Mouse (Mus musculus): Measurements from ENCODE around the gene Megf6.

Megf6 gene

DNA sequence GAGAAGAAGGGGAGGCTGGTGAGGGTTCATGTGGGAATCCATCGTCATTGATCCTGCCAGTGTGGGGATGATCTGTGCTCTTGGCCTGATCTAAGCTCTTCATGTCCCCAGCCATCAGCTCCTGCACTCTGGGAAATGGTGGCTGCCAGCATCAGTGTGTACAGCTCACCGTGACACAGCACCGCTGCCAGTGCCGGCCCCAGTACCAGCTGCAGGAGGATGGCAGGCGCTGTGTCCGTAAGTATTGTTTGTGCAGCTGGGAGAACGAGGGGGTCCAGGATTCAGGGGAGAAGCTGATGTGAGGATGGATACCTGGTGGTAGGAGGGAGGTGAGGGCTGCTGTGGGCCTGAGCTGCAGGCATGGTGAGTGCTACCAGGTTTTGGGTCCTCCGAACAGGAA, 78.8 kb downstream of the Megf6 start:
- DNase-seq (ENCODE audit: low spot score) = no peak

GRCm38 (mm10) chr4:154252537-154253255, 82.2 kb downstream of the Megf6 start:
- no peak for DNase-seq (ENCODE audit: low spot score)

- DNase-seq (ENCODE audit: low spot score) = no peak
These were observed 90.2 kb downstream of the Megf6 start for GRCm38 (mm10) chr4:154260755-154261154.

DNA sequence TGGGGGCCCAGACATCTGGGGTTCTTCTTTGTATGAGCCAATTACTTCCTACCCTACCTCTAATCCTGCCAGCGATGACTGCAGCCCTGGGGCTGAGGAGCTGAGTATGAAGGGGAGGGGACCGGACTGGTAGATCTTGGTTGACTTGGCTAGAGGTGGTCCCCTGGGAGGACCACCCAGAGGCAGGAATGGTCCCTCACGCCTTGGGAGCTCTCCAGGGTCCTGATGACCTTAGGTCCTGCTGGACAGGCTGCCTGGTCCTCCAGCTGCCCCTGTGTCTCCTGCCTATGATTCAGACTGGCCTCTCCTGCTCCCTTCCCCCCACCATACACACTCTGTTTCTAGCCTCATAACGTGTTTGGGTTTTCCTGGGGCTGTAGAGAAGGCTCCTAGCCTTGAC, 91.5 kb downstream of the Megf6 start:
- DNase-seq (ENCODE audit: low spot score) = no peak

DNA sequence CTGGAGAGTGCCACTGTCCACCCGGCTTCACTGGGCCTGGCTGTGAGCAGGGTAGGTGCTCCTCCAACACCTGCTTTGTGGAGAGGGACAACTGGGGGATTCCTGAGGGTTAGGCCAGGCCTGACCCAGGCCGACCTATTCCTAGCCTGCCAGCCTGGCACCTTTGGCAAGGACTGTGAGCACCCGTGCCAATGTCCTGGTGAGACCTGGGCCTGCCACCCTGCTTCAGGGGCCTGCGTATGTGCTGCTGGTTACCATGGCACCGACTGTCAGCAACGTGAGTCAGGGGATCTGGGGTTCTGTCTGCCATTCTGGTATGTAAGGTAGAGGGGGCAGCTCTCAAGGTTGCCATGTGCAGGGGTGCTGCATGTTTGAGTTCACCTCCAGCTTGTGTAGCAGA, 97.0 kb downstream of the Megf6 start:
- DNase-seq (ENCODE audit: low spot score) = no peak

DNA sequence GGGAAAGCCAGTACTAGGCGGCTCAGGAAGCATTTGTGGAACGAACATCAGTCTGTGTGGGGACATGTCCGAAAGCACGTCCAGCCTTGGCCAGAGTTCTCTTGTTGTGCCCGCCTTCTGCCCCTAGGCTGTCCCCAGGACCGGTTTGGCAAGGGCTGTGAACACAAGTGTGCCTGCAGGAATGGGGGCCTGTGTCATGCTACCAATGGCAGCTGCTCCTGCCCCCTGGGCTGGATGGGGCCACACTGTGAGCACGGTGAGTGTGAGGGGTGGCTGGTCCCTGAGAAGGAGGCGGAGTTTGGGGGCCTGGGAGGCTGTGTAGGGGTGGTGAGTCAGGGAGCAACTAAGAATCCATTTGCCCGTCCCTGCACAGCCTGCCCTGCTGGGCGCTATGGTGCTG, 99.0 kb downstream of the Megf6 start:
- no peak for DNase-seq (ENCODE audit: low spot score)

- no peak for DNase-seq (ENCODE audit: low spot score)
These were observed 102.5 kb downstream of the Megf6 start for GRCm38 (mm10) chr4:154273000-154273399.

GRCm38 (mm10) chr4:154279481-154279880, 109.0 kb downstream of the Megf6 start:
- DNase-seq (ENCODE audit: low spot score) = no peak

- DNase-seq (ENCODE audit: low spot score) = no peak
These were observed 113.1 kb downstream of the Megf6 start for GRCm38 (mm10) chr4:154283671-154284070.

GRCm38 (mm10) chr4:154293735-154294201, 123.2 kb downstream of the Megf6 start:
- DNase-seq (ENCODE audit: low spot score) = no peak

DNA sequence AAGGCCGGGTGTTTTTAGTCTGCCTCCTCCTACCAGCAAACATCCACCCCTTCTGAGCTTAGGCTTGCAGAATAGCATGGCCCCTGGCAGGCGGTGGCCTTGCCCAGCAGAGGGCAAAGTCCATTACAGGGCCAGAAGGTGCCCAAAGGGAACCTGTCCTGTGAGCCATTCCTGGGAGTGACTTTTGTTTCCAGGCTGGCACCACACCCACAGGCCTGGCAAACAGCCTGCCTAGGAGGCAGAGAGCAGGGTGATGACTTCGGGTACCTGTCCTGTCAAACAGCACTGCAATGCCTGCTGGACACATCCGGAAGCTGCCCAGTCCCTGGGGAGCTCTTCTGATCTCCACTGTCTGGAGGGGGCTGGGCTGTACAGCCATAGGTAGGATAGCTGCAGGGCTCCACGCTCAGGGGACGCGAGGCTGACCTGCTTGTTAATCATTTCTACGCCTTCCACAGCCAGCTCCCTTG, 123.8 kb downstream of the Megf6 start:
- DNase-seq (ENCODE audit: low spot score) = no peak

- DNase-seq (ENCODE audit: low spot score) = no peak
These were observed 127.2 kb downstream of the Megf6 start for GRCm38 (mm10) chr4:154297761-154298160.

- DNase-seq (ENCODE audit: low spot score) = no peak
These were observed 129.2 kb downstream of the Megf6 start for GRCm38 (mm10) chr4:154299541-154300271.

DNA sequence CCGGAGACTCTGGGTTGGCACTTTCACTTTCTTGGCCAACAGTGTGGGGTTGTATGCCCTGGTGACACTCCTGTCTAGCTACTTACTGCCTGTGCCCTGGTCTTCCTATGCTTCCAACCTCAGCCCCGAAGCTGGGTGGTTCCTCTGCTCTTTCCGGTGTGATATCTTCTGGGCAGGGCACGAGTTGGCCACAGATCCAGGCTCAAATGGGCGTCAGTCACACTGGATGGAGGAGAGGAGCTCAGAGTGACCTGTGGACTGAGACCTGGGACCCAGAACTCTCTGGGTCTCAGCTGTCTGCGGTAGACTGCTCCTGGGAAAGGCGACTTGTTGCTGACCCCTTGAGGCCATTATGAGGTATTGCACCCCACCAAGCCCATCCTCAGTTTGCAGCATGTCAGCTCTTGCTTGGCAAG, 130.9 kb downstream of the Megf6 start, which contains the start of gene Arhgef16:
Arhgef16 (minus strand) TSS at position 211 of the 416 bp plus-strand sequence.
- peak; percentile 8 for DNase-seq (ENCODE audit: low spot score)

GRCm38 (mm10) chr4:154309131-154309530, 138.6 kb downstream of the Megf6 start:
- no peak for DNase-seq (ENCODE audit: low spot score)

GRCm38 (mm10) chr4:154310576-154311262, 140.2 kb downstream of the Megf6 start:
- no peak for DNase-seq (ENCODE audit: low spot score)

GRCm38 (mm10) chr4:154312143-154312812, 141.7 kb downstream of the Megf6 start:
- DNase-seq (ENCODE audit: low spot score) = no peak

- no peak for DNase-seq (ENCODE audit: low spot score)
These were observed 142.5 kb downstream of the Megf6 start for GRCm38 (mm10) chr4:154312935-154313621.

- DNase-seq (ENCODE audit: low spot score) = no peak
These were observed 143.1 kb downstream of the Megf6 start for GRCm38 (mm10) chr4:154313622-154313967.
